Mouse (Mus musculus): ENCODE measurements around the gene Gm21943. TPM values are rescaled to one million over a fixed set of nuclear protein-coding genes. Genes with fewer than 3 reads are reported as not detected.
"Not testable (repeated sequence)": the region's sequence is repeated elsewhere in the genome, so short reads cannot be mapped to it uniquely, and the experiment has no call there.

Gene Gm21943
- total RNA-seq (2021): not detected
- long read RNA-seq, experiment 1: 0 reads
- long read RNA-seq, experiment 2: 0 reads

DNA sequence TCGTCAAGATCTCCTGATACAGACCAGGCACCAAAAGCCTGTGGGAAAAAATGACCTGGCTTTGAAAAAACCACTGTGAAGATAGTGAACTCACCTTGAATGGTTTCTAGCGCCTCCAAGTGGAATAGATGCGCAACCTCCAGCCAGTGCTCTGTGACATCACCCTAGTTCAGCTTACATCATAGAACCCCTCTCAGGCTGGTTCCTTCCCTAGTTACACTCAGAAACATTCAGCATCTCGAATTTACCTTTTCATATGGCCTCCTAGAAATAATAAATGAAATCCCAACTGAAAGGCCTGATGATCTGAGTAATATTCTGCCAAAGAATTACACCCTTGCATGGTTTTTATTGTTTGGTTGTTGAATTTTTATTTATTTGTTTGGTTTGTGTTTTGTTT lies at the start of gene Gm21943:
TSS of gene Gm21943 (minus strand) at position 101 of the 400 bp plus-strand sequence.
- intact Hi-C loops (cut with DNase I); DNase-seq: not testable (repeated sequence)

Other genes with a start within 250 kb of the Gm21943 start
- not detected for gene Gm28961, start 172.0 kb upstream of the Gm21943 start, total RNA-seq (2021)